Mouse (Mus musculus) hindbrain, postnatal 0 days (tissue): Measurements from ENCODE around the gene Lingo2. TPM values are rescaled to one million over a fixed set of nuclear protein-coding genes. Genes with fewer than 3 reads are reported as not detected.

Experiments
- ATAC-seq: fragments of 200-750 bp; cut with Nextera tagmentation; 2 replicates; pipeline ENCODE4 v1.8.0; 2017; ENCODE audit warnings: mild to moderate bottlenecking, moderate TSS enrichment, moderate library complexity
- DNase-seq: peaks from one replicate; pipeline ENCODE4 v3.0.0-alpha.2; 2015; ENCODE audit warnings: low spot score
- H3K27ac ChIP-seq: fragments of 300-500 bp; sonication (generic); 2 replicates; pipeline ENCODE4 v1.5.1; 2014; ENCODE audit warnings: mild to moderate bottlenecking
- H3K27me3 ChIP-seq: fragments of 300-500 bp; sonication (generic); 2 replicates; pipeline ENCODE4 v1.6.1; 2014; ENCODE audit warnings: low read length, mixed read lengths; ENCODE audit not compliant: insufficient read depth
- H3K36me3 ChIP-seq: fragments of 300-500 bp; sonication (generic); 2 replicates; pipeline ENCODE4 v1.6.1; 2014; ENCODE audit warnings: low read length, mixed read lengths; ENCODE audit not compliant: insufficient read depth
- H3K4me1 ChIP-seq: fragments of 300-500 bp; sonication (generic); 2 replicates; pipeline ENCODE4 v1.6.1; 2014; ENCODE audit warnings: antibody characterized with exemption, low read length, mixed read lengths; ENCODE audit not compliant: insufficient read depth
- H3K4me2 ChIP-seq: fragments of 300-500 bp; sonication (generic); 2 replicates; pipeline ENCODE4 v1.6.1; 2014; ENCODE audit warnings: low read depth, mild to moderate bottlenecking, low read length, moderate library complexity, mixed read lengths
- H3K4me3 ChIP-seq: fragments of 300-500 bp; sonication (generic); 2 replicates; pipeline ENCODE4 v1.5.1; 2014; ENCODE audit warnings: low read length
- H3K9ac ChIP-seq: fragments of 300-500 bp; sonication (generic); replicated peaks from 2 replicates; pipeline ENCODE4 v1.6.1; 2014; ENCODE audit warnings: mild to moderate bottlenecking, low read length, moderate library complexity, mixed read lengths
- H3K9me3 ChIP-seq: fragments of 300-500 bp; sonication (generic); 2 replicates; pipeline ENCODE4 v1.6.1; 2016; ENCODE audit warnings: low read length, mixed read lengths
- CTCF ChIP-seq: IDR thresholded peaks from 2 replicates; pipeline ENCODE4 v1.5.1; 2016; ENCODE audit warnings: antibody characterized with exemption, control low read depth, low read depth
- WGBS: fragments of 180-500 bp; shearing (Covaris S2); extraction: QIAGEN DNeasy Blood & Tissue Kit; methylation state at CpG from one replicate; pipeline ENCODE4 v1.1.7; 2014; 5-methylcytosine and 5-hydroxymethylcytosine counted together
- polyA plus RNA-seq: library from polyadenylated mRNA; unstranded; fragments of >200 nt; fragmentation: Nextera tagmentation; extraction: Ambion mirVana; gene quantifications from 2 replicates; pipeline ENCODE4 v1.2.1, GENCODE M21; 2015
- total RNA-seq: library from RNA; depleted of rRNA; stranded (reverse); fragments of >200 nt; gene quantifications from 2 replicates; pipeline ENCODE4 v1.2.3, GENCODE M21; 2014

Gene Lingo2
- total and polyA plus RNA-seq, 2 experiments from 2014 or later = 38.4 to 42.8 TPM

DNA sequence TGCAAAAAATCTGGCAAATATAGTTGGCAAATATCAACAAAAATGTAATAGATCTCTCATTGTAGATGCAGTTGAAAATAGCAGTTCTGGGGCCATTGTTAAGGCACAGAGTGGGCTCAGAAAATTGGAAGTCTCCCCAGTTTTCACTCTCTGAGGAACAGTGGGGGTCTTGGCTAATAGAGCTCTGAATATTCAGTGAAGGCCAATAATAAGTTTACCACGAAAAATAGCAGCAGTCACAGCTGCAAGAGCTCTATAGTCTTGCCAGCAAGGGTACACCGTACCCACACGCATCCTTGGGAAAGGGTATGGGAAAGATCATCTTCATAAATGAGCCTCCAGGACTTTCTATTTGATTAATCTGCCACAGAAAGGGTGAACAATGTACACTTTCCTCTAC, 375.3 kb downstream of the Lingo2 start:
- Histone ChIP-seq H3K9me3 (no peaks in the 10 kb centered on the region), H3K9ac (no peak overlapping the region), H3K4me2 (no peak overlapping the region), H3K4me1 (no peaks in the 10 kb centered on the region), H3K4me3 (no peak overlapping the region), H3K27ac (no peak overlapping the region), H3K27me3 (no peaks in the 10 kb centered on the region), H3K36me3 (no peaks in the 10 kb centered on the region)
- WGBS = 41% methylated on average over 3 of the region's 3 CpGs
- ATAC-seq = 0 out of 2 replicates have a peak, but pooled peaks have one; percentile 43
- no peak for TF ChIP-seq CTCF
- peak; percentile 58 for DNase-seq

DNA sequence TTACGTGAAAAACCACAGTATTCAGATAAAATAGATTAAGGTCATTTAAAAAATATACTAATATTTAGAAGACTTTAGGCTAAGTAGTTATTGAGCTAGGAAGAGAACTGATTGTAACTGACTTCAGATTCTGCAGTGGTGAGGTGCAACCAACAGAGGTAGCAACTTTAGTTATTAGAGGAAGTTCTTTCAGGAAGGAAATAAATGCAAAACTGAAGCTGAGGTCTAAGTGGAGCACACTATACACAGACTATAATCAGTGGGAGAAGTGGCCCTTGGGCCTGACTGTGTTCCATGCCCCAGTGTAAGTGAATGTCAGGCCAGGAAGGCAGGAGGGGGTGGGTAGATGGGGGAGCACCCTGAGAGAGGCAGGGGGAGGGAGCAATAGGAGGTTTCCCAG, 385.0 kb downstream of the Lingo2 start:
- ATAC-seq (no peak), DNase-seq (no peak)
- no peaks in the 10 kb centered on the region for H3K4me1 ChIP-seq
- H3K9me3 ChIP-seq = no peaks in the 10 kb centered on the region
- H3K27ac ChIP-seq = no peak overlapping the region
- H3K4me3 ChIP-seq = no peak overlapping the region
- WGBS = 80% methylated on average over 1 of the region's 1 CpGs
- H3K9ac ChIP-seq = no peak overlapping the region
- no peak for TF ChIP-seq CTCF
- no peaks in the 10 kb centered on the region for H3K27me3 ChIP-seq
- no peaks in the 10 kb centered on the region for H3K36me3 ChIP-seq
- no peak overlapping the region for H3K4me2 ChIP-seq

DNA sequence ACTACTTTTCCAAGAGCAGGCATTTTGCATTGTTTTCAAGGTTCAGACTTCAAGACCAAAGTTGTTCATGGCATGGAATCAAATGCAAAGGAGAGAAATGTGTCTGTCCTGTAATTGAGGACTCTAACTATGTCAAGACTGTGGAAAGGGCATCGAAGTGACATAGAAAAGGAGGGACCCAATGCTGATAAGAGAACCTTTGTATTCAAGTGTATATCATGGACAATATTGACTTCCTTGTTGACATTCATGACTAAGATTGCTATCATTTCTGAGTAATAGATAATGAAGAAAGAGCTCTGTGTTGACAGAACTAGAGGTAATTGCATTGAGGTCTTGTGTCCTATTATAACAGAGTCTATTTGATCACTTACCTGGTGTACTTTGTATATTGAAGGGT, 390.6 kb downstream of the Lingo2 start:
- ATAC-seq (no peak), DNase-seq (no peak)
- H3K4me1 ChIP-seq = no peaks in the 10 kb centered on the region
- TF ChIP-seq CTCF = no peak
- H3K9ac ChIP-seq = no peak overlapping the region
- H3K4me3 ChIP-seq = no peak overlapping the region
- H3K27ac ChIP-seq = no peak overlapping the region
- H3K9me3 ChIP-seq = no peaks in the 10 kb centered on the region
- no peak overlapping the region for H3K4me2 ChIP-seq
- no peaks in the 10 kb centered on the region for H3K36me3 ChIP-seq
- H3K27me3 ChIP-seq = no peaks in the 10 kb centered on the region
- WGBS = 88% methylated on average over 1 of the region's 1 CpGs

DNA sequence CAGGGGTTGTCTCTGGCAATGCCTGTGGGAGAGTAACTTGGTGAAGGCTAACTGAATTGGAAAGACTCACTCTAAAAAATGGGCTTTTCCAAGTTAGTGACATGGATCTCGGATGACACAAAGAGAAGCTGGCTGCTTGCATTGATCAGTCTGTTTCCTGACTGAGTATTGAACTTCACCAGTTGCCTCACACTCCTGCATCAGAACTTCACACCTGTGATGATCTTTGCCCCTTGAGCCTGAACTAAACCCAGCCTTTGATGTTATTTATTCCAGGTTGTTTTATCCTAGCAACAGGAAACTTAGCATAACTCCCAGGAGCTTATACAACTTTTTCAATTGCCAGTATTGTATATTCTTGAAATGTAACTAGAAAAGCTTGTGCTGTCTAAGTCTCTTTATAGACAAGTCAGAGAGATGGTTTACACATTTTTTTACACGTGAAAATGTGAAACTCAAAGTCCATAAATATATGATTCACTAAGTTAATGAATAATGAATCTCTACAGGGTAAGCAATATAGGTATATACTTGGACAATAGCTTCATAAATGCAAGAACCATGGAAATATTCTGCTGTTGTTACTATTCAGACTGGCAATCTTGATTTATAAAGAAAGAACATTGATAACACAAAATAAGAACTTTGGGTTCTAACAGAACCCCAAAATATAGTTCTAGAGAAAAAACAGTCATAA, 410.7 kb downstream of the Lingo2 start:
- ATAC-seq = no peak
- WGBS = 71% methylated on average over 2 of the region's 2 CpGs
- no peak overlapping the region for H3K4me3 ChIP-seq
- no peaks in the 10 kb centered on the region for H3K9me3 ChIP-seq
- H3K4me1 ChIP-seq = no peaks in the 10 kb centered on the region
- H3K4me2 ChIP-seq = no peak overlapping the region
- TF ChIP-seq CTCF = no peak
- H3K27me3 ChIP-seq = no peaks in the 10 kb centered on the region
- no peak for DNase-seq
- no peaks in the 10 kb centered on the region for H3K36me3 ChIP-seq
- H3K27ac ChIP-seq = no peak overlapping the region
- no peak overlapping the region for H3K9ac ChIP-seq

DNA sequence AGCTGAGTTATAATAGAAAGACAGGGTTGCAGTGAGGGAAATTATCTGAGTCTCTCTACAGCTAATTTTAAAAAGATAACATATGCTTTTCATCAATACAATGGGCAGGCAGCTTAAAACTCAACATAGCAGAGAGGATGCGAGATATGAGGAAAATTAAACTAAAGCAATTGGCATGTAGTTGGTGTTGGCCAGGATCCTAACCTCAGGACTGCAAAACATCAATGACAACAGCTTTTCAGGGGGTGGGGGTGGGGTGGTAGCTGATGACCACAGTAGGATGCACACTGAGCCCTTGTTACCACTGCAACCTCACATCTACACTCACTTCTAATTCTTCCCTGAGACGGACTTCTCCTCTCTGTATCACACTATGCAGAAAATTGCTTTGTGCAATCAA, 417.7 kb downstream of the Lingo2 start:
- 77% methylated on average over 2 of the region's 2 CpGs for WGBS
- ATAC-seq (no peak), DNase-seq (no peak)
- no peaks in the 10 kb centered on the region for H3K9me3 ChIP-seq
- H3K4me3 ChIP-seq = no peak overlapping the region
- H3K4me2 ChIP-seq = no peak overlapping the region
- no peak overlapping the region for H3K9ac ChIP-seq
- H3K27me3 ChIP-seq = no peaks in the 10 kb centered on the region
- no peak overlapping the region for H3K27ac ChIP-seq
- H3K36me3 ChIP-seq = no peaks in the 10 kb centered on the region
- no peak for TF ChIP-seq CTCF
- H3K4me1 ChIP-seq = no peaks in the 10 kb centered on the region

DNA sequence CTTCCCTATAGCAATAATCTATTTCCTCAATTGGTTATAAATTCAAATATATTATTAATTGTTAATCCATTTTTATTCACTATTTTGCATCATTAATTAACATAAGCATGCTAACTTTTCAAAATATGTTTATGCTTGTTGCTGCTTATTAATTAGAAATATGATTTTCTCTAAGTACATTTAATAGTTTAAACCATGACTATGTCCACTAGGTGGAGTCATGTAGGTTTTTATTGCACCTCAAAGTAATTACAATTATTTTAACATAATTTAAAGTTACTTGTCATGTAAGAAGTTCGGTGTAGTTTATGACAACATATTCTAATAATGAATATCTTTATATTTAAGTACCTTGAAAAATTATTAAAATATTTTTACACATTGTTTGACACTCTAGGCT, 461.3 kb downstream of the Lingo2 start:
- 84% methylated on average over 1 of the region's 1 CpGs for WGBS
- TF ChIP-seq CTCF = peak; percentile 29; the same call in 1 of the 2 replicates
- H3K36me3 ChIP-seq = no peaks in the 10 kb centered on the region
- no peaks in the 10 kb centered on the region for H3K4me1 ChIP-seq
- no peak overlapping the region for H3K9ac ChIP-seq
- ATAC-seq (no peak), DNase-seq (peak; percentile 20)
- no peak overlapping the region for H3K27ac ChIP-seq
- no peak overlapping the region for H3K4me3 ChIP-seq
- no peaks in the 10 kb centered on the region for H3K27me3 ChIP-seq
- no peak overlapping the region for H3K4me2 ChIP-seq
- H3K9me3 ChIP-seq = no peaks in the 10 kb centered on the region

DNA sequence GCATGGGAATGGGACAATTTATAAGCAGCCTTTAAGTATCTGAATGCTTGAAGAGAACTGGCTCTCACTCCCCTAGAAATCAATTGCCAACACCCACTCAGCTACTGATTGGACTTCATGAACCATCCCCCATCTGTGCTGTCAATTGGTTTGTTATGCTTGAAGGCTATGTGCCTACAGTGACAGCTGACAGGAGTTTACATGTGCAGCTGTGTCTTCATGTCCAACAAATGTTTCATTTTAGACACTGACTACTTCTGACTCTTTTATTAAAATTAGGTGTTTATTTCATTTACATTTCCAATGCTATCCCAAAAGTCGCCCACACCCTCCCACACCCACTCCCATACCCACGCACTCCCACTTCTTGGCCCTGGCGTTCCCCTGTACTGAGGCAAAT, 516.3 kb downstream of the Lingo2 start:
- Histone ChIP-seq H3K9me3 (no peaks in the 10 kb centered on the region), H3K4me3 (no peak overlapping the region), H3K27me3 (no peaks in the 10 kb centered on the region), H3K9ac (no peak overlapping the region), H3K36me3 (no peaks in the 10 kb centered on the region), H3K4me2 (no peak overlapping the region), H3K27ac (no peak overlapping the region), H3K4me1 (no peaks in the 10 kb centered on the region)
- no peak for DNase-seq
- no peak for TF ChIP-seq CTCF
- 94% methylated on average over 3 of the region's 3 CpGs for WGBS
- no peak for ATAC-seq
